Mouse (Mus musculus) lung, embryonic 14.5 days (tissue): ENCODE results near the gene Gbp7. TPM values are rescaled to one million over a fixed set of nuclear protein-coding genes. Genes with fewer than 3 reads are reported as not detected.

ENCODE experiments used
- ATAC-seq: fragments of 200-750 bp; cut with Nextera tagmentation; 2 replicates; pipeline ENCODE4 v1.8.0; 2017; ENCODE audit warnings: mild to moderate bottlenecking, moderate TSS enrichment, moderate library complexity; ENCODE audit not compliant: insufficient read depth
- DNase-seq: peaks from one replicate; pipeline ENCODE4 v3.0.0-alpha.2; 2015
- H3K27ac ChIP-seq: fragments of 300-500 bp; sonication (generic); 2 replicates; pipeline ENCODE4 v1.5.1; 2014; ENCODE audit warnings: low read depth, mild to moderate bottlenecking, moderate library complexity
- H3K27me3 ChIP-seq: fragments of 300-500 bp; sonication (generic); 2 replicates; pipeline ENCODE4 v1.6.1; 2014; ENCODE audit warnings: low read length, control low read depth; ENCODE audit not compliant: insufficient read depth
- H3K36me3 ChIP-seq: fragments of 300-500 bp; sonication (generic); 2 replicates; pipeline ENCODE4 v1.6.1; 2014; ENCODE audit warnings: control low read depth; ENCODE audit not compliant: insufficient read depth
- H3K4me1 ChIP-seq: fragments of 300-500 bp; sonication (generic); 2 replicates; pipeline ENCODE4 v1.6.1; 2014; ENCODE audit warnings: antibody characterized with exemption, control low read depth; ENCODE audit not compliant: insufficient read depth
- H3K4me2 ChIP-seq: fragments of 300-500 bp; sonication (generic); 2 replicates; pipeline ENCODE4 v1.6.1; 2014; ENCODE audit warnings: mild to moderate bottlenecking
- H3K4me3 ChIP-seq: fragments of 300-500 bp; sonication (generic); 2 replicates; pipeline ENCODE4 v1.5.1; 2014; ENCODE audit warnings: low read depth, low read length
- H3K9ac ChIP-seq: fragments of 300-500 bp; sonication (generic); 2 replicates; pipeline ENCODE4 v1.6.1; 2014
- H3K9me3 ChIP-seq: fragments of 300-500 bp; sonication (generic); 2 replicates; pipeline ENCODE4 v1.6.1; 2016; ENCODE audit warnings: low read depth, low read length, control low read depth
- CTCF ChIP-seq: IDR thresholded peaks from 2 replicates; pipeline ENCODE4 v1.5.1; 2016; ENCODE audit warnings: antibody characterized with exemption, low read depth
- WGBS: fragments of 180-500 bp; shearing (Covaris S2); extraction: QIAGEN DNeasy Blood & Tissue Kit; methylation state at CpG from one replicate; pipeline ENCODE4 v1.1.7; 2014; 5-methylcytosine and 5-hydroxymethylcytosine counted together
- polyA plus RNA-seq: library from polyadenylated mRNA; unstranded; fragments of >200 nt; fragmentation: Nextera tagmentation; extraction: Ambion mirVana; gene quantifications from 2 replicates; pipeline ENCODE4 v1.2.1, GENCODE M21; 2014

Gene Gbp7
- 3.2 and 3.6 TPM in 2 replicates for polyA plus RNA-seq

GRCm38 (mm10) chr3:142530087-142530953 lies at the start of gene Gbp7:
Gbp7 (plus strand) TSS chr3:142530342.
- peak within 1 kb of the TSS; percentile 20; the same call in 1 of the 2 replicates for H3K27ac ChIP-seq
- 1% methylated on average over 30 of the region's 30 CpGs for WGBS

GRCm38 (mm10) chr3:142490465-142490864 lies 39.7 kb upstream of the Gbp7 start:
- DNase-seq (peak; percentile 91), ATAC-seq (0 out of 2 replicates have a peak, but pooled peaks have one; percentile 69)
- Histone ChIP-seq H3K36me3 (no peaks in the 10 kb centered on the region), H3K27me3 (0 out of 2 replicates have a peak, but pooled peaks cover 3% of the 10 kb centered on the region), H3K4me2 (no peak overlapping the region), H3K27ac (no peak overlapping the region), H3K9ac (no peak overlapping the region), H3K4me1 (no peaks in the 10 kb centered on the region), H3K4me3 (no peak overlapping the region), H3K9me3 (no peaks in the 10 kb centered on the region)
- WGBS, result 88% methylated on average over 1 of the region's 1 CpGs
- TF ChIP-seq CTCF, result peak; percentile 95

More at GRCm38 (mm10) chr3:142530087-142530953, at the start of gene Gbp7:
- peaks cover 3% of the 10 kb centered on the region; the same call in 1 of the 2 replicates for H3K4me1 ChIP-seq
- H3K27me3 ChIP-seq, result 0 out of 2 replicates have a peak, but pooled peaks cover 4% of the 10 kb centered on the region
- peak within 1 kb of the TSS; percentile 62 for H3K9ac ChIP-seq
- no peaks in the 10 kb centered on the region for H3K36me3 ChIP-seq
- peak within 1 kb of the TSS; percentile 50 for H3K4me3 ChIP-seq
- TF ChIP-seq CTCF, result no peak
- peak; percentile 84 for ATAC-seq
- DNase-seq, result peak; percentile 79
- H3K9me3 ChIP-seq, result no peaks in the 10 kb centered on the region
- peak within 1 kb of the TSS; percentile 96 for H3K4me2 ChIP-seq

GRCm38 (mm10) chr3:142493536-142494061 lies 36.5 kb upstream of the Gbp7 start, which contains the start of gene Gbp5:
Gbp5 (plus strand) TSS chr3:142493978.
- DNase-seq (peak; percentile 86), ATAC-seq (peak; percentile 82)
- Histone ChIP-seq H3K9me3 (no peaks in the 10 kb centered on the region), H3K4me3 (no peak within 1 kb of the TSS), H3K9ac (no peak within 1 kb of the TSS), H3K4me2 (no peak within 1 kb of the TSS), H3K27me3 (0 out of 2 replicates have a peak, but pooled peaks cover 3% of the 10 kb centered on the region), H3K36me3 (no peaks in the 10 kb centered on the region), H3K27ac (no peak within 1 kb of the TSS), H3K4me1 (no peaks in the 10 kb centered on the region; the same call in 1 of the 2 replicates)
- 35% methylated on average over 6 of the region's 6 CpGs for whole genome bisulfite sequencing
- TF ChIP-seq CTCF, result peak; percentile 74

DNA sequence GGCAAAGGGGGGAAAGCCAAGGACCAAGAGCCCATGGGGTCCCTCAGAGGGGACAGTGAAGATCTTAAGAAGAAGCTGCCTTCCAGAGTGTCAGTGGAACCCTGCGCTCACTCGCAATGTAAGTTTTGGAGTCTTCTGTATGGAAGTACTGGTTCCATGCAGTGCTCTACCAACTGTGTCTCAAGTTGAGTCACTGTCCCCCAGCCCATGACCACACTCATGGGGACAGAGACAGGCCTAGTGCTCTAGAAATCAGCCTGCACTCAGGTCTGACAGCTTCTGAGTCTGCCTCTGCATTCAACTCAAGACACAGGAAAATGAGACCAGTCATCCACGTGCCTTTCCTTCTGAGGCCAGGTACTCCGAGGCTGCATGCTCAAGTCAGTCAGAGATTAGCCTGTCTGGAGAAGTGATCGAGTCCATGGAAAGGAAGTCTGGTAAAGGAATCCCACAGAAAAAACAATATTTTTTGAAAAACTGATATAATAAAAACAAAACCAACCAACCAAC lies 34.9 kb upstream of the Gbp7 start:
- no peak for TF ChIP-seq CTCF
- 85% methylated on average over 5 of the region's 5 CpGs for WGBS
- Histone ChIP-seq H3K36me3 (no peaks in the 10 kb centered on the region), H3K4me3 (no peak overlapping the region), H3K4me1 (no peaks in the 10 kb centered on the region; the same call in 1 of the 2 replicates), H3K27me3 (no peaks in the 10 kb centered on the region), H3K9me3 (no peaks in the 10 kb centered on the region), H3K27ac (no peak overlapping the region), H3K9ac (no peak overlapping the region), H3K4me2 (no peak overlapping the region)
- no peak for DNase-seq
- no peak for ATAC-seq

DNA sequence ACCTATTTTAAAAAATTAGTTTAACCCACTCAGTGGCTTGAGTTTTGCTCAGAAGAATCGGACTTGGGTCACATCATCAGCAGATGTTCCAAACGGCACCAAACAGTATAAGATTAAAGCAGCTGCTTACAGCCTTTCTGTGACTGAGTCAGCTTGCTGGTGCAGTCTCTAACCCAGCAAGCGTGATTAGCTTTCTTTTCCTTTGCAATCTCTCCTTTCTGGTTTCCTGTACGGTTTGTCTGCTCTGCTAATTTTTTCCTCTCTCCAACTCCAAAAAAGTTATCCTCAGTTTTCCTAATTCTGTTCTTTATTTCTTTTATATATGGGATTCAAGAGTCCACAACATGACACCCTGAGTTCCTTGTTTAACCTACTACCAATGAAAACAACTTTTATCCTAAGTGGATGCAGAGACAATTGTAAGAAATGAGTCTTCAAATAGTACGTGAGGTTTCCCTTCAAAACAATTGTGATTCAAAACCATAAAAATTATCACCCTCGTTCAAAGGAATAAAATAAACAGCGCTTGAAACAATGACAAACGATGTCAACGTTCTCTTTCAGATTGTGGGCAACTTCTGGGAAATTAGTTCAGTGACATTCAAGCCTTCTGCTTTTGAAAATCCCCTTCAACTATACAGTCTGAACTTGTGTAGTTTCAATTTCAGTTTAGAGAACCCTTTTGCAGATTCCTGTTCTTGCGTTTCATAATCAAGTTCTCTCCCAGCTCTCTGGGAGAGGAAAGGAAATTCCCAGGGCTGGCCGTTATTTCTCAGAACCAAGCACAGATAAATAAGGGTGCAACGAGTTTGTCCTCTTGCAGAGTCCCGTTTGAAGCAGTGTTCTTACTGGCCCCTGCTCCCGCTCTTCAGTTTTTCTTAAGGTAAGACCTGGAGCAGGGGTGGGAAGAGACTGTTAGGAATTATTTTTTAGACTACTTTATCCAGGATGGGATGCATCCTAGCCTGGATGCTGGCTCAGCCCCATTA lies 33.7 kb upstream of the Gbp7 start:
- no peaks in the 10 kb centered on the region; the same call in 1 of the 2 replicates for H3K4me1 ChIP-seq
- no peaks in the 10 kb centered on the region for H3K36me3 ChIP-seq
- H3K4me3 ChIP-seq, result peak overlapping the region; percentile 12; the same call in 1 of the 2 replicates
- no peaks in the 10 kb centered on the region for H3K27me3 ChIP-seq
- TF ChIP-seq CTCF, result no peak
- ATAC-seq (no peak), DNase-seq (peak; percentile 35)
- no peak overlapping the region for H3K9ac ChIP-seq
- H3K4me2 ChIP-seq, result peak overlapping the region; percentile 38
- H3K9me3 ChIP-seq, result no peaks in the 10 kb centered on the region
- H3K27ac ChIP-seq, result no peak overlapping the region
- 37% methylated on average over 14 of the region's 14 CpGs for WGBS
